9 mouse cellular contexts compared by ENCODE assay signal in the genomic region with DNA sequence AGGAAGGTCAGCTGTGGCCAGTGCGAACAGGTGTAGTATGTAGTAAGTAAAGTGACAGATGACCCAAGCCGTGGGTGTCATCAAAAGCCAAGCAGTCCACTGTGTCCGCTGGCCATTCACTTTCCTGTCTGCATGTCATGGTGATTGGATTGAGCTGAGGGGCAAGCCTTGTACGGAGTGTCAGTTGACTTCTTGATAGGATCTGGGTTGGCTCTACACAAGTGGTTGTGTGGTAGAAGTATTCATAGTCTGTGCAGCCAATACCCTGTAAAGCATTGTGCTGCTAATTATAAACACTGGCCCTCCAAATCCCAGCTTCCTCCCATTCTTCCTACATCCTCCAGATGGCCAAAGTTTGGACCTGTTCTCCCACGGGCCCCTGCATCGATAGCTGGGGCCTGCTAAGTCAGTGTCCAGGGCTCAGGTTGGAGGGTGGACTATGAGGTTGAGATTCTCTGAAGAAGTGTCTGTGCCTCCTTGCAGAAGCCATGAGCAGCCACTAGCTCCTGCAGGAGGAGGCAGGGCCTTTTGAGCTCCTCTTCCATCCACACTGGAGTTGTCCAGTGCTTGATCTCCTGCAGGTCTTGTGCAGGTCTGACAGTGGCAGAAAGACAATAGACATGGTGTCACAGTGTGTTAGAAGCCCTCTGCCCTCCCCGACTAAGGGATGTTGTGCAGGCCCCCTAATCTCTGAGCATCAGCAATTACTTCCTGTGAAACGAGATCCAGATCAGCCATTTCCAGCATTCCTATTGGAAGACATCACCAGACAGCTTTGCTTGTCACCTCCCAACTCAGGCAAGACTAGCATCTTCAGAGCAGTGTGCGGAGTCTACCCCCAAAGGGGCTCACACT.
DNase-seq lines count a peak whose midpoint lies in the region; ATAC-seq and TF ChIP-seq lines count a peak whose summit lies in the region.
"Had no signal": no experiment of that assay in that cellular context is flagged by ENCODE, and none has a peak within 500 bp of the region (broad histone marks: within the 10 kb centered on the region; RNA-seq: fewer than 3 reads in every experiment).

No protein-coding gene starts in this region.

- no peak overlapping the region for H3K9ac ChIP-seq in intestine, embryonic 15.5 days
- no peak overlapping the region for H3K9ac ChIP-seq in lung, postnatal 0 days (replicated peaks; ENCODE audit: low read depth)

- peak overlapping the region; percentile 87 for H3K27ac ChIP-seq in gastrocnemius, adult 2 months
- H3K27ac ChIP-seq in intestine, embryonic 15.5 days = peak overlapping the region; percentile 62; the same call in 1 of the 2 replicates
- peak overlapping the region; percentile 84 for H3K27ac ChIP-seq in lung, postnatal 0 days (ENCODE audit: low read length)

- peak; percentile 28; the same call in 1 of the 2 replicates for ATAC-seq in intestine, embryonic 15.5 days
- peak; percentile 68 for ATAC-seq in lung, postnatal 0 days

- WGBS in intestine, embryonic 15.5 days = 53% methylated on average over 9 of the region's 9 CpGs
- 49% methylated on average over 9 of the region's 9 CpGs for WGBS in lung, postnatal 0 days

- no peak overlapping the region; the same call in 1 of the 2 replicates for H3K4me3 ChIP-seq in gastrocnemius, adult 2 months
- H3K4me3 ChIP-seq in intestine, embryonic 15.5 days (replicated peaks) = no peak overlapping the region
- H3K4me3 ChIP-seq in lung, postnatal 0 days (ENCODE audit: low read depth, low read length) = no peak overlapping the region

- DNase-seq in gastrocnemius, adult 2 months = no peak
- DNase-seq in gastrocnemius, postnatal 10 days = no peak
- DNase-seq in heart, adult 18-20 months = peak; percentile 42 to 83
- peak; percentile 65 for DNase-seq in lung, postnatal 0 days (ENCODE audit: low spot score)
- DNase-seq in frontal cortex, postnatal 36 days (ENCODE audit: low spot score in 2 of 2) = no peak
- DNase-seq in layer of hippocampus, adult 18-20 months (ENCODE audit: low spot score in 2 of 2) = no peak
- DNase-seq in adrenal gland, postnatal 4 days (ENCODE audit: low spot score in 2 of 2) = no peak
- DNase-seq: cerebellum, adult 11-12 months had no signal

- intact Hi-C loops in gastrocnemius, adult 2 months (cut with DNase I) = loop anchor here (10.0 kb wide), 1 partner anchor 50 kb away; no protein-coding TSS in a partner anchor

- peak; percentile 70 for TF ChIP-seq EP300 in lung, postnatal 0 days (IDR thresholded peaks at IDR 0.05)

- no peak overlapping the region for H3K4me2 ChIP-seq in intestine, embryonic 15.5 days (replicated peaks)
- H3K4me2 ChIP-seq in lung, postnatal 0 days (replicated peaks; ENCODE audit: low read depth, low read length) = no peak overlapping the region

- H3K36me3 ChIP-seq in intestine, embryonic 15.5 days = no peaks in the 10 kb centered on the region
- no peaks in the 10 kb centered on the region for H3K36me3 ChIP-seq in lung, postnatal 0 days (ENCODE audit: insufficient read depth, low read length)

- 0 out of 2 replicates have a peak, but pooled peaks cover 4% of the 10 kb centered on the region for H3K4me1 ChIP-seq in intestine, embryonic 15.5 days (replicated peaks)
- H3K4me1 ChIP-seq in lung, postnatal 0 days (ENCODE audit: insufficient read depth, low read depth, low read length) = no peaks in the 10 kb centered on the region

- no peaks in the 10 kb centered on the region for H3K9me3 ChIP-seq in intestine, embryonic 15.5 days
- H3K9me3 ChIP-seq in lung, postnatal 0 days (ENCODE audit: low read length) = no peaks in the 10 kb centered on the region

- TF ChIP-seq CTCF in gastrocnemius, adult 2 months (IDR thresholded peaks at IDR 0.05) = no peak
- peak; percentile 18; the same call in 1 of the 2 replicates for TF ChIP-seq CTCF in lung, postnatal 0 days (IDR thresholded peaks at IDR 0.05)

- H3K27me3 ChIP-seq in intestine, embryonic 15.5 days (replicated peaks) = no peaks in the 10 kb centered on the region
- no peaks in the 10 kb centered on the region for H3K27me3 ChIP-seq in lung, postnatal 0 days (replicated peaks; ENCODE audit: insufficient read depth, low read length)

Comparison
In these comparisons a context has a peak if more than half of its experiments do, and no peak if none do; other contexts are left out.
1. DNase-seq: peak in heart, adult 18-20 months (2 of 2) and lung, postnatal 0 days (single experiment); none in gastrocnemius, adult 2 months (single experiment), gastrocnemius, postnatal 10 days (single experiment), frontal cortex, postnatal 36 days (0 of 2), layer of hippocampus, adult 18-20 months (0 of 2) and adrenal gland, postnatal 4 days (0 of 2).
2. Peak in every context shown above with its lines, with median percentiles within 50 percentile points of each other: H3K27ac ChIP-seq.